Mouse (Mus musculus) CD8-positive naive resting alpha-beta T cell, adult 2 months (primary cell): ENCODE data around the gene Prl3d1.
"Not testable (repeated sequence)": the region's sequence is repeated elsewhere in the genome, so short reads cannot be mapped to it uniquely, and the experiment has no call there.

Source experiments
- DNase-seq, 2 experiments: peaks; one replicate each; pipeline ENCODE4 v3.0.0; 2022; ENCODE audit warnings: low read depth in 2 of 2, low spot score in 2 of 2

Prl3d1 gene

DNA sequence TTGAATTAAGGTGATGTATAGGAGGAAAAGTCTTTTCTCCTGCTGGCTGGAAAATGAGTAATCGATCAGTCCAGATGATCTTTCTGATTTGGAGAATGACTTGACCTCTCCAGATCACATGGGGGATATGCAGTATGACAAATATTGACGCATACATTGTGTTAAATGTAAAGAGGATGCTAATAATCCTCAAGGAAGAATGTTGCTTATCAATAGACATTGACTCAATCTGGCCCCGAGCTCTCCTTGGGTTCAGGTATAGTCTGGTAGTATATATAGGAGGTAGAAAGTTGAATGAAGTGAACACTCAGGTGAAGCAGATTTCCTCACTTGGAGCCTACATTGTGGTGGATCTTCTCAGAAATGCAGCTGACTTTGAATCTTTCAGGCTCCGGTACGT, at the start of gene Prl3d1:
Gene Prl3d1, plus strand, starts transcription at position 301 of the 400 bp plus-strand sequence.
- not testable (repeated sequence) for DNase-seq

DNA sequence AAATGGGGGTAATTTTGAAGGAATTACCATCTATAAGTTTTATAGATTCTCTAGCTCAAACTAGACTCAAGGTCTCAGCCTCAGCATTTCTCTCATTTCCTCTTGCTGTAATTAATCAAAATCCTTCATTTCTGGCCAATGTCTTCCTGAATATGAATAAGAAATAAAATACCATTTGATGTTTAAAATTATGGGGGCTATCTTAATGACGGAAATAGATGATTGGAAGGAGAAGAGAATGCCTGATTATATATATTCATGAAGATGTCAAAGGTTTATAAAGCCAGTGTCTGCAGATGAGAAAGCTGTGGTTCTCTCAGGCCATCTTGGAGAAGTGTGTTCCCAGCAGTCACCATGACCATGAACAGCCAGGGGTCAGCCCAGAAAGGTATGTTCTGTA, 36.7 kb upstream of the Prl3d1 start, which contains the start of gene Prl:
Gene Prl, plus strand, starts transcription at position 301 of the 400 bp plus-strand sequence.
- no peak for DNase-seq

DNA sequence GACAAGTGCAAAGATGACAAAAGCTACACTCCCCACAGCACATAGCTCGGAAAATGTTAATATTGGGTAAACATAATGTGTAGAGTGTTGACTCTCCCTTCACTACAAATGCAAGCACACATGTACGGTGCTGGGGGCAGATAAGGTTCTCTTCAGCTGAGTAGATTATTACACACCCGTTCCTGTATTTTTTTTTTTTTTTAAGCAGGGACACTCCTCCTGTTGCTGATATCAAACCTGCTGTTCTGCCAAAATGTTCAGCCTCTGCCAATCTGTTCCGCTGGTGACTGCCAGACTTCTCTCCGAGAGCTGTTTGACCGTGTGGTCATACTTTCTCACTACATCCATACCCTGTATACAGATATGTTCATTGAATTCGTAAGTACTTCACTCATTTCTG, 34.8 kb upstream of the Prl3d1 start:
- DNase-seq, result no peak

GRCm38 (mm10) chr13:27121398-27121797, 27.4 kb downstream of the Prl3d1 start, which contains the start of gene Prl3d2:
Gene Prl3d2 (plus strand): TSS chr13:27121698.
- not testable (repeated sequence) for DNase-seq

DNA sequence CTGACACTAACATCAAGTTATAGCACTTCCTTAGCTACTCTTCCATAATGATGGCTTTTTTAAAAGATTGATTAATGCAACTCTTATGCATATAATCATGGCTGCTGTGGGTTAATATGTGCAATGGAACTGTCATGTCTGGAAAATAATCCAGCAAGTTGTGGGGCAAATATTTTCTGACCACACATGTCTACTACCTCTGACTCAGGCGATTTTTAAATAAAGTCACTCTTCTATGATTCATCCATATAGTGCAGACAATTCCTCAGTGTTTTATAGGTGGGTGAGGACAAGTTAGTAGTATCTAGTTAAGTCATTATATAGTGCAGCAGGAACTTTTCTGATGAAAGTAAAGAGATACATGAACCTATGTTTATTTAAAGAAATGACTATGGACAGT, 54.3 kb downstream of the Prl3d1 start:
- no peak for DNase-seq
